Mouse (Mus musculus) liver, postnatal 0 days (tissue): ENCODE data around the gene Chst12.

ENCODE experiments used
- CTCF ChIP-seq: sonication (generic); IDR thresholded peaks from 2 replicates; pipeline ENCODE4 v1.5.1; 2016; ENCODE audit warnings: antibody characterized with exemption, low read depth
- EP300 ChIP-seq: IDR thresholded peaks from 2 replicates; pipeline ENCODE4 v1.6.1; 2016; ENCODE audit warnings: antibody characterized with exemption, low read depth, mild to moderate bottlenecking

GRCm38 (mm10) chr5:140507466-140508208 lies 2.3 kb downstream of the Chst12 start:
- no peak for TF ChIP-seq CTCF
- TF ChIP-seq EP300, result no peak
